Mouse (Mus musculus) forebrain, embryonic 15.5 days (tissue): ENCODE data around the gene Mtrf1l. TPM values are rescaled to one million over a fixed set of nuclear protein-coding genes. Genes with fewer than 3 reads are reported as not detected.

ENCODE experiments used
- ATAC-seq: fragments of 200-750 bp; cut with Nextera tagmentation; replicated peaks from 2 replicates; pipeline ENCODE4 v1.8.0; 2017; ENCODE audit warnings: mild to moderate bottlenecking, moderate TSS enrichment, moderate library complexity
- H3K27ac ChIP-seq: fragments of 300-500 bp; sonication (generic); replicated peaks from 2 replicates; pipeline ENCODE4 v1.5.1; 2015; ENCODE audit warnings: mild to moderate bottlenecking, inconsistent platforms
- H3K27me3 ChIP-seq: fragments of 300-500 bp; sonication (generic); 2 replicates; pipeline ENCODE4 v1.6.1; 2015; ENCODE audit warnings: inconsistent platforms
- H3K36me3 ChIP-seq: fragments of 300-500 bp; sonication (generic); 2 replicates; pipeline ENCODE4 v1.6.1; 2015; ENCODE audit warnings: mild to moderate bottlenecking, inconsistent platforms
- H3K4me1 ChIP-seq: fragments of 300-500 bp; sonication (generic); 2 replicates; pipeline ENCODE4 v1.6.1; 2015; ENCODE audit warnings: inconsistent platforms
- H3K4me2 ChIP-seq: fragments of 300-500 bp; sonication (generic); replicated peaks from 2 replicates; pipeline ENCODE4 v1.6.1; 2015; ENCODE audit warnings: mild to moderate bottlenecking, inconsistent platforms
- H3K4me3 ChIP-seq: fragments of 300-500 bp; sonication (generic); 2 replicates; pipeline ENCODE4 v1.5.1; 2015; ENCODE audit warnings: mild to moderate bottlenecking, inconsistent platforms
- H3K9ac ChIP-seq: fragments of 300-500 bp; sonication (generic); replicated peaks from 2 replicates; pipeline ENCODE4 v1.6.1; 2015; ENCODE audit warnings: mild to moderate bottlenecking, inconsistent platforms
- H3K9me3 ChIP-seq: fragments of 300-500 bp; sonication (generic); 2 replicates; pipeline ENCODE4 v1.6.1; 2016; ENCODE audit warnings: inconsistent platforms
- WGBS: fragments of 180-500 bp; shearing (Covaris S2); methylation state at CpG from one replicate; pipeline ENCODE4 v1.1.7; 2015; ENCODE audit warnings: mixed read lengths; 5-methylcytosine and 5-hydroxymethylcytosine counted together
- polyA plus RNA-seq: library from polyadenylated mRNA; unstranded; fragments of >200 nt; fragmentation: Nextera tagmentation; extraction: Ambion mirVana; gene quantifications from 2 replicates; pipeline ENCODE4 v1.2.1, GENCODE M21; 2015

Gene Mtrf1l
- 11.4 and 12.7 TPM in 2 replicates for polyA plus RNA-seq

DNA sequence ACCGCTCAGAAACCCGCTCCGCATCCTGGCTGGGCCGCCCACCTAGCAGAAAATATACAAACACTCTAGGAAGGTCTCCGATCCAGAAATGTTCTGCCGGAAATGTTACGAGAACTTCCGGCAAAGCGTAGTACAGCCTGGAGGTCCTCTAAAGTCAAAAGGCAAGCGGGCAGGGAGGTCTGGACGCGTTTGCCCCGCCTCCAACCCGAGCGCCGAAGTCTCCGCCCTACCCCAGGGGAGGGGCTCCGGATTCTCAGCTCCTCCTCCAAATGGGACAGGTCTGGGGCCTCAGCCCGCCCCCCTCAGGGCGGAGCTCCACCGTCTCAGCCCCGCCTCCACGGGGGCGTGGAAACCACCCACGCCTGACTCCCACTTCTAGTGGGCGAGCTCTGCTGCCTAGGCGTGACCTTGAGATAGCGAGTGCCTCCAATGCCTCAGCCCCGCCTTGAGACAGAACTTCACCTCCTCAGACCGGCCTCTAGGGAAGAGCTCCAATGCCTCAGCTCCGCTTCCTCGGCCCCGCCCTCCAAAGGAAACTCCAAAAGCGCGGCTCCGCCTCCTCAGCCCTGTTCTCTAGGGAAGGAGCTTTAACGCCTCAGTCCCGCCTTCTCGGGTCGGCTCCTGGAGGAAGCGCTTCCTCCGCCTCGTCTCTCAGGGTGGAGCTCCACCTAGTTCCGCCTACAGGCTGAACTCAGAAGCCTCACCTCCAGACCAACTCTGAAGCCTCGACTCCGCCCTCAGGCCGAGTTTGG lies at the start of gene Mtrf1l:
Mtrf1l (minus strand) TSS at position 171 of the 752 bp plus-strand sequence.
- Histone ChIP-seq H3K4me2 (peak within 1 kb of the TSS; percentile 53), H3K36me3 (peaks cover 13% of the 10 kb centered on the region), H3K4me1 (peaks cover 21% of the 10 kb centered on the region), H3K9me3 (no peaks in the 10 kb centered on the region), H3K27me3 (no peaks in the 10 kb centered on the region), H3K27ac (peak within 1 kb of the TSS; percentile 84), H3K4me3 (peak within 1 kb of the TSS; percentile 89), H3K9ac (peak within 1 kb of the TSS; percentile 84)
- ATAC-seq: peak; percentile 96
- under 1% methylated on average over 47 of the region's 47 CpGs for WGBS

GRCm38 (mm10) chr10:5871081-5871480 lies 47.4 kb upstream of the Mtrf1l start:
- Histone ChIP-seq H3K27me3 (no peaks in the 10 kb centered on the region), H3K4me3 (no peak overlapping the region), H3K36me3 (no peaks in the 10 kb centered on the region), H3K9ac (no peak overlapping the region), H3K9me3 (no peaks in the 10 kb centered on the region), H3K4me1 (peaks cover 11% of the 10 kb centered on the region), H3K4me2 (no peak overlapping the region), H3K27ac (no peak overlapping the region)
- WGBS: 47% methylated on average over 4 of the region's 4 CpGs
- no peak for ATAC-seq

DNA sequence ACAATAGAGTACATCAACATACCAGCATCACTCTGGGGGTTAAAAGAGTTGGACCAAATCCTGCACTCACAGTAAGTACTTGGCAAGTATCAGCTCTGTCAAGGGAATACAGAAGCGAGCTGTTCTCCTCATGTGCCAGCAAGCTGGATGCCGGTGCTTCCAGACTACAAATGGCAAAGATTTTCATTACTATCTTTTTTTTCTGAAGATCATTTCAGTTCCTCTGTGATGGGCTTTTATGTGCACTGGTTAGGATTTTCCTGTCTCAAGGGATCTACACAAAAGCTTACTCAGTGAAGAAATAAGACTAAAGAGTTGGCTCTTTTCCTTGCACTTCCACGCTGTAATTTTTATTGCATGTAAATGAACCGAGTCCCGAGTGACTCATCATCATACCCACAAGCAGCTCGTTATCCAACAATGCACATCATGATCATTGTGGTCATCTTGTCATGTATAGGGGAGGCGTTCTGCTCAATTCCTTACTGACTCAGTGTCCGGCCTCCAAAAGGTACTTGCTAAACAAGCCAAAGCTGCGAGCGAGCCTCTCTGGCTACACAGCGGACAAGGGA lies 44.4 kb upstream of the Mtrf1l start:
- H3K36me3 ChIP-seq: no peaks in the 10 kb centered on the region
- no peak overlapping the region for H3K9ac ChIP-seq
- H3K4me1 ChIP-seq: peaks cover 11% of the 10 kb centered on the region
- H3K4me3 ChIP-seq: no peak overlapping the region
- 40% methylated on average over 11 of the region's 11 CpGs for WGBS
- H3K9me3 ChIP-seq: no peaks in the 10 kb centered on the region
- no peaks in the 10 kb centered on the region for H3K27me3 ChIP-seq
- H3K4me2 ChIP-seq: peak overlapping the region; percentile 22
- ATAC-seq: peak; percentile 56
- H3K27ac ChIP-seq: no peak overlapping the region

GRCm38 (mm10) chr10:5865996-5866395 lies 42.3 kb upstream of the Mtrf1l start:
- Histone ChIP-seq H3K4me3 (no peak overlapping the region), H3K36me3 (0 out of 2 replicates have a peak, but pooled peaks cover 5% of the 10 kb centered on the region), H3K9ac (no peak overlapping the region), H3K27ac (no peak overlapping the region), H3K4me2 (no peak overlapping the region), H3K27me3 (no peaks in the 10 kb centered on the region), H3K9me3 (no peaks in the 10 kb centered on the region), H3K4me1 (peaks cover 11% of the 10 kb centered on the region)
- 54% methylated on average over 2 of the region's 2 CpGs for WGBS
- ATAC-seq: no peak

GRCm38 (mm10) chr10:5862669-5863068 lies 39.0 kb upstream of the Mtrf1l start:
- Histone ChIP-seq H3K27me3 (no peaks in the 10 kb centered on the region), H3K9me3 (no peaks in the 10 kb centered on the region), H3K4me3 (no peak overlapping the region), H3K9ac (no peak overlapping the region), H3K36me3 (peaks cover 7% of the 10 kb centered on the region; the same call in 1 of the 2 replicates), H3K4me2 (no peak overlapping the region), H3K4me1 (peaks cover 3% of the 10 kb centered on the region; the same call in 1 of the 2 replicates), H3K27ac (no peak overlapping the region)
- 98% methylated on average over 3 of the region's 3 CpGs for WGBS
- ATAC-seq: no peak

DNA sequence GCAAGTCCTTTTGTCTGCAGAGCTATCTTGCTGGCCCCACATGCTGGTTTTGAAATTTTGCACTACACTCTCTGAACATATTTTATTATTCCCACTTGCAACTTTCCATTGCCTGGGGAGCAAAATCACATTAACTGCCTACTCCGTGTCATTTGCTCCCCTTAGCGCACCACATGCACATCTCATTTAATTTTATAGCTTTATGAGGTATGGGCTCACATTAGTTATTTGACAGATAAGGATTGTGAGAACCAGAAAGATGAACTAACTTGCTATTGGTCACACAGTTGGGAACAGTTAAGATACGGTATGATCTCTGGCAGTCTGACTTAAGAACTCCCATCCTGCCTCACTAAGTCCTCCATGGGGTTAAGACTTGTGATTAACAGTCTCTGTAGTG lies 37.1 kb upstream of the Mtrf1l start:
- H3K4me3 ChIP-seq: no peak overlapping the region
- no peaks in the 10 kb centered on the region for H3K9me3 ChIP-seq
- peaks cover 7% of the 10 kb centered on the region; the same call in 1 of the 2 replicates for H3K36me3 ChIP-seq
- H3K4me1 ChIP-seq: no peaks in the 10 kb centered on the region
- no peak overlapping the region for H3K9ac ChIP-seq
- WGBS: 94% methylated on average over 3 of the region's 3 CpGs
- H3K27ac ChIP-seq: no peak overlapping the region
- no peak overlapping the region for H3K4me2 ChIP-seq
- H3K27me3 ChIP-seq: no peaks in the 10 kb centered on the region
- no peak for ATAC-seq

DNA sequence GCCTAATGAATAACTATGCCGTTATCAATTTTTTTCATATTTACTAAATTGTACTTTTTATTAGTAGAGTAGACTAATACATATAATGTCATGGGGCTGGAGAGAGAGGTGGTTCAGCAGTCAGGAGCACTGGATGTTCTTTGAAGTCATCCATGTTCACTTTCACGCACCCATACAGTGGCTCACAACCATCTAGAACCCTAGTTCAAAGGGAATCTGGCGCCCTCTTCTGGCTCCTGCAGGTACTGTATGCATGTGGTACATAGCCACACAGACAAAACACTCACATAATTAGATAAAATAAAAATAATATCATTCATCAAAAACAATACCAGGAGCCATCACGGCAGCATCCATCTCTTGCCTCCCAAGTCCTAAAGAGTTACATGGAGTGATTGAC lies 36.0 kb upstream of the Mtrf1l start:
- Histone ChIP-seq H3K4me2 (no peak overlapping the region), H3K4me1 (no peaks in the 10 kb centered on the region), H3K4me3 (no peak overlapping the region), H3K9ac (no peak overlapping the region), H3K27ac (no peak overlapping the region), H3K27me3 (no peaks in the 10 kb centered on the region), H3K36me3 (peaks cover 7% of the 10 kb centered on the region; the same call in 1 of the 2 replicates), H3K9me3 (no peaks in the 10 kb centered on the region)
- WGBS: 79% methylated on average over 4 of the region's 4 CpGs
- ATAC-seq: no peak

- no peak overlapping the region for H3K4me2 ChIP-seq
- no peak overlapping the region for H3K4me3 ChIP-seq
- no peaks in the 10 kb centered on the region for H3K4me1 ChIP-seq
- no peak for ATAC-seq
- 61% methylated on average over 10 of the region's 10 CpGs for WGBS
- H3K9ac ChIP-seq: no peak overlapping the region
- peaks cover 7% of the 10 kb centered on the region; the same call in 1 of the 2 replicates for H3K36me3 ChIP-seq
- H3K27ac ChIP-seq: no peak overlapping the region
- H3K27me3 ChIP-seq: no peaks in the 10 kb centered on the region
- no peaks in the 10 kb centered on the region for H3K9me3 ChIP-seq
Measured at GRCm38 (mm10) chr10:5857996-5858549, 34.4 kb upstream of the Mtrf1l start.

DNA sequence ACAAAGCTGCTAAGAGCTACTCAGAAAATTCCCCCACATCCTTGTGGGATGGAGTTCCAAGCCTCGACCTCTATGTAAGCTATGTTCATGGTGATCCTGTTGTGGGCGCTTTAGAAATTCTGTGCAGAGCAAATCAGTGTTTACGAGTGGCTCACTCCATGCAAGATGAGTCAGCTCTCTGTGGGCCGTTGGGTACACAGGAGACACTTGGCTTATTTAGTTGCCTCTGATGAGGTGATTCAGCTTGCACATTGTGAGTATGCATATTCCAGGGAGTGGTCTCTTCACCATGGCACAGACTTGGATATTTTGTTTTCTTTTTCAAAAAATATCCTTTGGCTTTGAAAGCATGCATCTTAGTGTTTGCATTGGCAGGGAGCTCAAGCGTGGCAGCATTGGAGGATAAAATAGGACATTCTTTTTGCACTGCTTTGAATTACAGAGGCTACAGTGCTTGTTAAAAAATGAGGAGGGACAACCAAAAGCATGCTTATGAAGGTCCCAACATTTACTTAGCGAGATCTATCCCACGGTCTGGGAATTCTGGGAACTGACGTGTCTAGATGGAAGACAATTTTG lies 29.7 kb upstream of the Mtrf1l start:
- Histone ChIP-seq H3K9ac (no peak overlapping the region), H3K4me3 (no peak overlapping the region), H3K36me3 (no peaks in the 10 kb centered on the region), H3K9me3 (no peaks in the 10 kb centered on the region), H3K4me1 (no peaks in the 10 kb centered on the region), H3K27ac (no peak overlapping the region), H3K4me2 (no peak overlapping the region), H3K27me3 (no peaks in the 10 kb centered on the region)
- WGBS: 83% methylated on average over 8 of the region's 8 CpGs
- ATAC-seq: no peak

- Histone ChIP-seq H3K36me3 (no peaks in the 10 kb centered on the region), H3K4me2 (no peak overlapping the region), H3K27ac (no peak overlapping the region), H3K4me1 (no peaks in the 10 kb centered on the region), H3K27me3 (no peaks in the 10 kb centered on the region), H3K4me3 (no peak overlapping the region), H3K9me3 (no peaks in the 10 kb centered on the region), H3K9ac (no peak overlapping the region)
- WGBS: 29% methylated on average over 2 of the region's 2 CpGs
- peak; percentile 55; the same call in 1 of the 2 replicates for ATAC-seq
Measured at GRCm38 (mm10) chr10:5846939-5847338, 23.2 kb upstream of the Mtrf1l start.

- H3K36me3 ChIP-seq: no peaks in the 10 kb centered on the region
- H3K27me3 ChIP-seq: no peaks in the 10 kb centered on the region
- ATAC-seq: no peak
- H3K9ac ChIP-seq: no peak overlapping the region
- no peak overlapping the region for H3K27ac ChIP-seq
- WGBS: 83% methylated on average over 4 of the region's 4 CpGs
- no peak overlapping the region for H3K4me2 ChIP-seq
- H3K4me3 ChIP-seq: no peak overlapping the region
- no peaks in the 10 kb centered on the region for H3K4me1 ChIP-seq
- H3K9me3 ChIP-seq: no peaks in the 10 kb centered on the region
Measured at GRCm38 (mm10) chr10:5841369-5841768, 17.7 kb upstream of the Mtrf1l start.
